Mouse (Mus musculus): ENCODE data around the gene Ikzf2.

Ikzf2 gene

GRCm38 (mm10) chr1:69513595-69514250, 173.3 kb downstream of the Ikzf2 start:
- DNase-seq (ENCODE audit: extremely low spot score) = peak; percentile 35

- DNase-seq (ENCODE audit: extremely low spot score) = no peak
Observed at GRCm38 (mm10) chr1:69508275-69508674, 178.8 kb downstream of the Ikzf2 start.

- no peak for DNase-seq (ENCODE audit: extremely low spot score)
Observed at GRCm38 (mm10) chr1:69507513-69507912, 179.5 kb downstream of the Ikzf2 start.

GRCm38 (mm10) chr1:69506615-69507159, 180.4 kb downstream of the Ikzf2 start:
- no peak for DNase-seq (ENCODE audit: extremely low spot score)

- no peak for DNase-seq (ENCODE audit: extremely low spot score)
Observed at GRCm38 (mm10) chr1:69506011-69506410, 181.0 kb downstream of the Ikzf2 start.

GRCm38 (mm10) chr1:69500388-69500787, 186.7 kb downstream of the Ikzf2 start:
- DNase-seq (ENCODE audit: extremely low spot score) = no peak

- no peak for DNase-seq (ENCODE audit: extremely low spot score)
Observed at GRCm38 (mm10) chr1:69499652-69500051, 187.4 kb downstream of the Ikzf2 start.

- DNase-seq (ENCODE audit: extremely low spot score) = no peak
Observed at GRCm38 (mm10) chr1:69498862-69499306, 188.2 kb downstream of the Ikzf2 start.

GRCm38 (mm10) chr1:69496055-69496454, 191.0 kb downstream of the Ikzf2 start:
- DNase-seq (ENCODE audit: extremely low spot score) = no peak

- no peak for DNase-seq (ENCODE audit: extremely low spot score)
Observed at GRCm38 (mm10) chr1:69493309-69494047, 193.6 kb downstream of the Ikzf2 start.

GRCm38 (mm10) chr1:69492013-69492412, 195.0 kb downstream of the Ikzf2 start:
- no peak for DNase-seq (ENCODE audit: extremely low spot score)

- DNase-seq (ENCODE audit: extremely low spot score) = peak; percentile 20
Observed at GRCm38 (mm10) chr1:69489026-69489425, 198.0 kb downstream of the Ikzf2 start.

- no peak for DNase-seq (ENCODE audit: extremely low spot score)
Observed at GRCm38 (mm10) chr1:69488625-69489024, 198.4 kb downstream of the Ikzf2 start.

Data from embryo, embryonic 9.5 days (tissue).